Mouse (Mus musculus): Measurements from ENCODE around the gene Imp4. TPM values are rescaled to one million over a fixed set of nuclear protein-coding genes. Genes with fewer than 3 reads are reported as not detected.

Imp4 gene
- polyA plus RNA-seq, 1 experiment from 2014 or later, result 74.0 TPM

- Histone ChIP-seq H3K9me3 (no peaks in the 10 kb centered on the region), H3K9ac (no peak overlapping the region), H3K4me3 (no peak overlapping the region), H3K4me1 (no peaks in the 10 kb centered on the region), H3K27me3 (peaks cover 23% of the 10 kb centered on the region), H3K4me2 (no peak overlapping the region), H3K36me3 (no peaks in the 10 kb centered on the region), H3K27ac (no peak overlapping the region)
- ATAC-seq (ENCODE audit: insufficient number of reproducible peaks, insufficient read depth, low FRiP score, low TSS enrichment, low read depth), result no peak
- 86% methylated on average over 6 of the region's 6 CpGs for WGBS
These were observed 25.8 kb downstream of the Imp4 start for GRCm38 (mm10) chr1:34465445-34465844.

GRCm38 (mm10) chr1:34468051-34468450 is 28.4 kb downstream of the Imp4 start:
- Histone ChIP-seq H3K9me3 (no peaks in the 10 kb centered on the region), H3K36me3 (no peaks in the 10 kb centered on the region), H3K4me1 (no peaks in the 10 kb centered on the region; the same call in 1 of the 2 replicates), H3K4me3 (no peak overlapping the region), H3K27me3 (peaks cover 21% of the 10 kb centered on the region), H3K4me2 (no peak overlapping the region), H3K9ac (no peak overlapping the region), H3K27ac (no peak overlapping the region)
- no peak for ATAC-seq (ENCODE audit: insufficient number of reproducible peaks, insufficient read depth, low FRiP score, low TSS enrichment, low read depth)
- 70% methylated on average over 3 of the region's 3 CpGs for WGBS

- Histone ChIP-seq H3K27me3 (peaks cover 21% of the 10 kb centered on the region), H3K27ac (no peak overlapping the region)
- 67% methylated on average over 4 of the region's 4 CpGs for WGBS
These were observed 28.8 kb downstream of the Imp4 start for GRCm38 (mm10) chr1:34468500-34468899.

GRCm38 (mm10) chr1:34469801-34470200 is 30.1 kb downstream of the Imp4 start:
- Histone ChIP-seq H3K9me3 (no peaks in the 10 kb centered on the region), H3K36me3 (no peaks in the 10 kb centered on the region), H3K4me2 (no peak overlapping the region), H3K4me3 (no peak overlapping the region), H3K27me3 (peaks cover 26% of the 10 kb centered on the region), H3K4me1 (no peaks in the 10 kb centered on the region; the same call in 1 of the 2 replicates), H3K9ac (no peak overlapping the region), H3K27ac (no peak overlapping the region)
- ATAC-seq (ENCODE audit: insufficient number of reproducible peaks, insufficient read depth, low FRiP score, low TSS enrichment, low read depth), result no peak
- WGBS, result 60% methylated on average over 5 of the region's 5 CpGs

More at GRCm38 (mm10) chr1:34468500-34468899, 28.8 kb downstream of the Imp4 start:
- H3K36me3 ChIP-seq, result no peaks in the 10 kb centered on the region
- H3K4me2 ChIP-seq, result no peak overlapping the region
- H3K9ac ChIP-seq, result no peak overlapping the region
- no peak for ATAC-seq (ENCODE audit: insufficient number of reproducible peaks, insufficient read depth, low FRiP score, low TSS enrichment, low read depth)
- no peaks in the 10 kb centered on the region; the same call in 1 of the 2 replicates for H3K4me1 ChIP-seq
- H3K4me3 ChIP-seq, result no peak overlapping the region
- H3K9me3 ChIP-seq, result no peaks in the 10 kb centered on the region

- under 1% methylated on average over 42 of the region's 43 CpGs for WGBS
- Histone ChIP-seq H3K4me1 (no peaks in the 10 kb centered on the region; the same call in 1 of the 2 replicates), H3K4me2 (peak overlapping the region; percentile 98), H3K9me3 (no peaks in the 10 kb centered on the region), H3K27me3 (peaks cover 26% of the 10 kb centered on the region), H3K36me3 (no peaks in the 10 kb centered on the region), H3K27ac (no peak overlapping the region), H3K4me3 (peak overlapping the region; percentile 61), H3K9ac (peak overlapping the region; percentile 75)
- no peak for ATAC-seq (ENCODE audit: insufficient number of reproducible peaks, insufficient read depth, low FRiP score, low TSS enrichment, low read depth)
These were observed 33.0 kb downstream of the Imp4 start for GRCm38 (mm10) chr1:34472427-34473300.

- WGBS, result 37% methylated on average over 11 of the region's 11 CpGs
- H3K9ac ChIP-seq, result no peak overlapping the region
- no peaks in the 10 kb centered on the region for H3K27me3 ChIP-seq
- peaks cover 7% of the 10 kb centered on the region for H3K4me1 ChIP-seq
- H3K4me3 ChIP-seq, result no peak overlapping the region
- H3K36me3 ChIP-seq, result no peaks in the 10 kb centered on the region
- H3K9me3 ChIP-seq, result no peaks in the 10 kb centered on the region
- ATAC-seq (ENCODE audit: insufficient number of reproducible peaks, insufficient read depth, low FRiP score, low TSS enrichment, low read depth), result no peak
- H3K27ac ChIP-seq, result no peak overlapping the region
- H3K4me2 ChIP-seq, result no peak overlapping the region
These were observed 39.4 kb downstream of the Imp4 start for GRCm38 (mm10) chr1:34478891-34479655.

- ATAC-seq (ENCODE audit: insufficient number of reproducible peaks, insufficient read depth, low FRiP score, low TSS enrichment, low read depth), result no peak
- Histone ChIP-seq H3K9ac (no peak overlapping the region), H3K27ac (no peak overlapping the region), H3K4me2 (no peak overlapping the region), H3K27me3 (peaks cover 7% of the 10 kb centered on the region; the same call in 1 of the 2 replicates), H3K36me3 (no peaks in the 10 kb centered on the region), H3K4me1 (peaks cover 13% of the 10 kb centered on the region), H3K4me3 (no peak overlapping the region), H3K9me3 (no peaks in the 10 kb centered on the region)
- 69% methylated on average over 5 of the region's 5 CpGs for WGBS
These were observed 41.1 kb downstream of the Imp4 start for GRCm38 (mm10) chr1:34480801-34481200.

GRCm38 (mm10) chr1:34481920-34482669 is 42.4 kb downstream of the Imp4 start:
- H3K27me3 ChIP-seq, result peaks cover 10% of the 10 kb centered on the region; the same call in 1 of the 2 replicates
- no peak for ATAC-seq (ENCODE audit: insufficient number of reproducible peaks, insufficient read depth, low FRiP score, low TSS enrichment, low read depth)
- no peak overlapping the region for H3K4me2 ChIP-seq
- no peak overlapping the region for H3K27ac ChIP-seq
- H3K9ac ChIP-seq, result no peak overlapping the region
- no peaks in the 10 kb centered on the region for H3K36me3 ChIP-seq
- H3K4me1 ChIP-seq, result peaks cover 15% of the 10 kb centered on the region
- no peak overlapping the region for H3K4me3 ChIP-seq
- H3K9me3 ChIP-seq, result no peaks in the 10 kb centered on the region
- 43% methylated on average over 5 of the region's 5 CpGs for WGBS

- 70% methylated on average over 10 of the region's 10 CpGs for WGBS
- no peak for ATAC-seq (ENCODE audit: insufficient number of reproducible peaks, insufficient read depth, low FRiP score, low TSS enrichment, low read depth)
- Histone ChIP-seq H3K9me3 (no peaks in the 10 kb centered on the region), H3K4me3 (no peak overlapping the region), H3K36me3 (no peaks in the 10 kb centered on the region), H3K4me1 (peaks cover 10% of the 10 kb centered on the region), H3K9ac (no peak overlapping the region), H3K27ac (no peak overlapping the region), H3K27me3 (peaks cover 10% of the 10 kb centered on the region; the same call in 1 of the 2 replicates), H3K4me2 (no peak overlapping the region)
These were observed 44.8 kb downstream of the Imp4 start for GRCm38 (mm10) chr1:34484470-34484869.

- Histone ChIP-seq H3K4me2 (peak overlapping the region; percentile 54), H3K9ac (no peak overlapping the region), H3K4me3 (peak overlapping the region; percentile 26), H3K4me1 (peaks cover 9% of the 10 kb centered on the region), H3K27me3 (peaks cover 10% of the 10 kb centered on the region; the same call in 1 of the 2 replicates), H3K27ac (no peak overlapping the region), H3K9me3 (no peaks in the 10 kb centered on the region), H3K36me3 (no peaks in the 10 kb centered on the region)
- 8% methylated on average over 25 of the region's 25 CpGs for WGBS
- ATAC-seq (ENCODE audit: insufficient number of reproducible peaks, insufficient read depth, low FRiP score, low TSS enrichment, low read depth), result no peak
These were observed 46.0 kb downstream of the Imp4 start for GRCm38 (mm10) chr1:34485461-34486188.
